Mouse (Mus musculus) cerebellum, adult 2 months (tissue): Measurements from ENCODE around the gene Ube2c.

Experiments
- CTCF ChIP-seq: fragments of 200-500 bp; IDR thresholded peaks from 2 replicates; pipeline ENCODE4 v1.5.1; 2011; ENCODE audit warnings: low read depth, mild to moderate bottlenecking, control low read depth, low read length, moderate library complexity, borderline replicate concordance; ENCODE audit not compliant: insufficient read depth
- POLR2A ChIP-seq: fragments of 200-500 bp; IDR thresholded peaks from 2 replicates; pipeline ENCODE4 v1.6.1; 2011; ENCODE audit warnings: low read length, control low read depth, borderline replicate concordance; ENCODE audit not compliant: insufficient read depth

DNA sequence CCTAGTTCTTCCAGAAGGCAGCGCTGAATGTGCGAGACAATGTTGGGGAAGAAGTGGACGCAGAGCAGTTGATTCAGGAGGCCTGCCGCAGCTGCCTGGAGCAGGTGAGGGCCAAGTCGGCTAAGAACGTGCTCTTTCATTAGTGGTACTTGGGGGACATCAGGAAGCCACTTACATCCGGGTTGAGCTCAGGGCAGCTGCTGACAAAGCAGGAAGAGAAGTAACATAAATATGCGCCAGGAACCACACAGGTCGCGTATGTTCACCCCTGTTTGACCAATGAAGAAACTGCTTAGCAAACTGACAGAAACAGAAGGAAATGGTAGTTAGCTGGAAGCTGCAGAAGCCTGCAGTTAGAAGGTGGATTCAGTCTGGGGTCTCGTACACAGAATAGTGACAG lies 15.6 kb upstream of the Ube2c start:
- TF ChIP-seq CTCF, result no peak
- no peak for TF ChIP-seq POLR2A
